Mouse (Mus musculus) lung, postnatal 0 days (tissue): ENCODE results near the gene Parm1. TPM values are rescaled to one million over a fixed set of nuclear protein-coding genes. Genes with fewer than 3 reads are reported as not detected.

Experiments
- ATAC-seq: fragments of 200-750 bp; cut with Nextera tagmentation; 2 replicates; pipeline ENCODE4 v1.8.0; 2017; ENCODE audit warnings: moderate library complexity
- DNase-seq: peaks from one replicate; pipeline ENCODE4 v3.0.0-alpha.2; 2016; ENCODE audit warnings: low spot score
- H3K27ac ChIP-seq: fragments of 300-500 bp; sonication (generic); 2 replicates; pipeline ENCODE4 v1.5.1; 2014; ENCODE audit warnings: antibody characterized with exemption, mild to moderate bottlenecking, low read length, mixed read lengths
- H3K27me3 ChIP-seq: fragments of 300-500 bp; sonication (generic); replicated peaks from 2 replicates; pipeline ENCODE4 v1.6.1; 2014; ENCODE audit warnings: low read length, mixed read lengths; ENCODE audit not compliant: insufficient read depth
- H3K36me3 ChIP-seq: fragments of 300-500 bp; sonication (generic); 2 replicates; pipeline ENCODE4 v1.6.1; 2014; ENCODE audit warnings: low read length, mixed read lengths; ENCODE audit not compliant: insufficient read depth
- H3K4me1 ChIP-seq: fragments of 300-500 bp; sonication (generic); 2 replicates; pipeline ENCODE4 v1.6.1; 2014; ENCODE audit warnings: antibody characterized with exemption, low read depth, low read length, mixed read lengths; ENCODE audit not compliant: insufficient read depth
- H3K4me2 ChIP-seq: fragments of 300-500 bp; sonication (generic); replicated peaks from 2 replicates; pipeline ENCODE4 v1.6.1; 2014; ENCODE audit warnings: low read depth, mild to moderate bottlenecking, low read length, moderate library complexity, mixed read lengths
- H3K4me3 ChIP-seq: fragments of 300-500 bp; sonication (generic); 2 replicates; pipeline ENCODE4 v1.5.1; 2014; ENCODE audit warnings: low read depth, low read length
- H3K9ac ChIP-seq: fragments of 300-500 bp; sonication (generic); replicated peaks from 2 replicates; pipeline ENCODE4 v1.6.1; 2014; ENCODE audit warnings: low read depth, mild to moderate bottlenecking
- H3K9me3 ChIP-seq: fragments of 300-500 bp; sonication (generic); 2 replicates; pipeline ENCODE4 v1.6.1; 2016; ENCODE audit warnings: low read length, mixed read lengths
- CTCF ChIP-seq: IDR thresholded peaks from 2 replicates; pipeline ENCODE4 v1.5.1; 2016; ENCODE audit warnings: antibody characterized with exemption, mild to moderate bottlenecking
- EP300 ChIP-seq: IDR thresholded peaks from 2 replicates; pipeline ENCODE4 v1.6.1; 2016; ENCODE audit warnings: antibody characterized with exemption, mild to moderate bottlenecking, control low read depth
- WGBS: fragments of 180-500 bp; shearing (Covaris S2); extraction: QIAGEN DNeasy Blood & Tissue Kit; methylation state at CpG from one replicate; pipeline ENCODE4 v1.1.7; 2014; 5-methylcytosine and 5-hydroxymethylcytosine counted together
- polyA plus RNA-seq: library from polyadenylated mRNA; unstranded; fragments of >200 nt; fragmentation: Nextera tagmentation; extraction: Ambion mirVana; gene quantifications from 2 replicates; pipeline ENCODE4 v1.2.1, GENCODE M21; 2015

The Parm1 gene
- polyA plus RNA-seq, 1 experiment from 2014 or later: 5.0 TPM

GRCm38 (mm10) chr5:91653061-91653915, 135.9 kb downstream of the Parm1 start:
- H3K27ac ChIP-seq: no peak overlapping the region
- no peak for TF ChIP-seq CTCF
- no peak for TF ChIP-seq EP300
- H3K27me3 ChIP-seq: no peaks in the 10 kb centered on the region
- no peak overlapping the region for H3K9ac ChIP-seq
- H3K4me1 ChIP-seq: no peaks in the 10 kb centered on the region
- no peaks in the 10 kb centered on the region for H3K36me3 ChIP-seq
- H3K4me3 ChIP-seq: no peak overlapping the region
- H3K4me2 ChIP-seq: no peak overlapping the region
- ATAC-seq (no peak), DNase-seq (no peak)
- WGBS: 79% methylated on average over 14 of the region's 14 CpGs
- no peaks in the 10 kb centered on the region for H3K9me3 ChIP-seq

- Histone ChIP-seq H3K27ac (no peak overlapping the region), H3K9me3 (no peaks in the 10 kb centered on the region), H3K4me3 (no peak overlapping the region), H3K36me3 (no peaks in the 10 kb centered on the region), H3K4me1 (no peaks in the 10 kb centered on the region), H3K9ac (no peak overlapping the region), H3K4me2 (no peak overlapping the region), H3K27me3 (no peaks in the 10 kb centered on the region)
- TF ChIP-seq EP300 (no peak), CTCF (no peak)
- 86% methylated on average over 3 of the region's 3 CpGs for WGBS
- no peak for DNase-seq
- no peak for ATAC-seq
Observed at GRCm38 (mm10) chr5:91654331-91655048, 137.1 kb downstream of the Parm1 start.

- H3K4me1 ChIP-seq: no peaks in the 10 kb centered on the region
- no peak for TF ChIP-seq EP300
- no peak for TF ChIP-seq CTCF
- no peak overlapping the region for H3K4me2 ChIP-seq
- DNase-seq (peak; percentile 68), ATAC-seq (peak; percentile 78)
- H3K9ac ChIP-seq: no peak overlapping the region
- no peak overlapping the region for H3K4me3 ChIP-seq
- H3K9me3 ChIP-seq: no peaks in the 10 kb centered on the region
- H3K27me3 ChIP-seq: no peaks in the 10 kb centered on the region
- WGBS: 42% methylated on average over 3 of the region's 3 CpGs
- no peak overlapping the region for H3K27ac ChIP-seq
- H3K36me3 ChIP-seq: no peaks in the 10 kb centered on the region
Observed at GRCm38 (mm10) chr5:91655263-91655662, 137.8 kb downstream of the Parm1 start.

GRCm38 (mm10) chr5:91662715-91663114, 145.3 kb downstream of the Parm1 start:
- no peak overlapping the region for H3K4me2 ChIP-seq
- H3K4me1 ChIP-seq: no peaks in the 10 kb centered on the region
- TF ChIP-seq CTCF (no peak), EP300 (no peak)
- H3K27ac ChIP-seq: no peak overlapping the region
- DNase-seq: peak; percentile 59
- no peaks in the 10 kb centered on the region for H3K9me3 ChIP-seq
- no peaks in the 10 kb centered on the region for H3K36me3 ChIP-seq
- H3K4me3 ChIP-seq: no peak overlapping the region
- H3K9ac ChIP-seq: no peak overlapping the region
- 67% methylated on average over 1 of the region's 1 CpGs for WGBS
- no peaks in the 10 kb centered on the region for H3K27me3 ChIP-seq
- peak; percentile 53 for ATAC-seq

GRCm38 (mm10) chr5:91667127-91667526, 149.7 kb downstream of the Parm1 start:
- H3K4me1 ChIP-seq: no peaks in the 10 kb centered on the region
- H3K27ac ChIP-seq: no peak overlapping the region
- TF ChIP-seq CTCF (no peak), EP300 (no peak)
- DNase-seq (no peak), ATAC-seq (no peak)
- H3K36me3 ChIP-seq: no peaks in the 10 kb centered on the region
- no peak overlapping the region for H3K9ac ChIP-seq
- WGBS: 74% methylated on average over 4 of the region's 4 CpGs
- H3K27me3 ChIP-seq: no peaks in the 10 kb centered on the region
- no peaks in the 10 kb centered on the region for H3K9me3 ChIP-seq
- no peak overlapping the region for H3K4me2 ChIP-seq
- H3K4me3 ChIP-seq: no peak overlapping the region

- Histone ChIP-seq H3K4me3 (no peak overlapping the region), H3K9ac (no peak overlapping the region), H3K4me2 (no peak overlapping the region), H3K36me3 (no peaks in the 10 kb centered on the region), H3K27ac (no peak overlapping the region), H3K4me1 (no peaks in the 10 kb centered on the region), H3K27me3 (no peaks in the 10 kb centered on the region), H3K9me3 (no peaks in the 10 kb centered on the region)
- DNase-seq: no peak
- WGBS: 83% methylated on average over 4 of the region's 4 CpGs
- no peak for ATAC-seq
- TF ChIP-seq EP300 (no peak), CTCF (no peak)
Observed at GRCm38 (mm10) chr5:91669235-91669634, 151.8 kb downstream of the Parm1 start.

Other genes starting within 250 kb of the Parm1 start
- 3.0 and 4.3 TPM in 2 replicates for gene Btc, start 114.6 kb upstream of the Parm1 start, polyA plus RNA-seq